Mouse (Mus musculus) neural tube, embryonic 14.5 days (tissue): ENCODE measurements at regions not wholly inside any gene's neighbourhood (a gene's known extent, or its start where the extent isn't known, plus 50 kb on each side); places are given as distances from the start of the nearest gene placed in this dataset.
A peak's percentile ranks its signal among the peaks of the same experiment; 100 is the strongest.

Experiments
- ATAC-seq: fragments of 200-750 bp; cut with Nextera tagmentation; 2 replicates; pipeline ENCODE4 v1.8.0; 2017; ENCODE audit warnings: low read depth, mild to moderate bottlenecking, moderate TSS enrichment, moderate library complexity
- H3K27ac ChIP-seq: fragments of 300-500 bp; sonication (generic); 2 replicates; pipeline ENCODE4 v1.5.1; 2014; ENCODE audit warnings: low read depth, mild to moderate bottlenecking, control low read depth, low read length, moderate library complexity, mixed read lengths
- H3K27me3 ChIP-seq: fragments of 300-500 bp; sonication (generic); 2 replicates; pipeline ENCODE4 v1.6.1; 2014; ENCODE audit warnings: low read length; ENCODE audit not compliant: control insufficient read depth, insufficient read depth
- H3K36me3 ChIP-seq: fragments of 300-500 bp; sonication (generic); 2 replicates; pipeline ENCODE4 v1.6.1; 2014; ENCODE audit warnings: low read length, mixed read lengths; ENCODE audit not compliant: control insufficient read depth, insufficient read depth
- H3K4me1 ChIP-seq: fragments of 300-500 bp; sonication (generic); 2 replicates; pipeline ENCODE4 v1.6.1; 2014; ENCODE audit warnings: low read length; ENCODE audit not compliant: control insufficient read depth, insufficient read depth
- H3K4me2 ChIP-seq: fragments of 300-500 bp; sonication (generic); 2 replicates; pipeline ENCODE4 v1.6.1; 2014; ENCODE audit warnings: mild to moderate bottlenecking, low read depth, low read length, control low read depth
- H3K4me3 ChIP-seq: fragments of 300-500 bp; sonication (generic); 2 replicates; pipeline ENCODE4 v1.5.1; 2014; ENCODE audit warnings: low read depth, low read length, control low read depth, mixed read lengths
- H3K9ac ChIP-seq: fragments of 300-500 bp; sonication (generic); replicated peaks from 2 replicates; pipeline ENCODE4 v1.6.1; 2014; ENCODE audit warnings: low read depth, mild to moderate bottlenecking, control low read depth, low read length, mixed read lengths
- H3K9me3 ChIP-seq: fragments of 300-500 bp; sonication (generic); 2 replicates; pipeline ENCODE4 v1.6.1; 2016; ENCODE audit warnings: low read length; ENCODE audit not compliant: control insufficient read depth
- WGBS: fragments of 180-500 bp; shearing (Covaris S2); extraction: QIAGEN DNeasy Blood & Tissue Kit; methylation state at CpG from one replicate; pipeline ENCODE4 v1.1.7; 2014; 5-methylcytosine and 5-hydroxymethylcytosine counted together

- Histone ChIP-seq H3K36me3 (no peaks in the 10 kb centered on the region), H3K4me1 (no peaks in the 10 kb centered on the region), H3K4me3 (no peak overlapping the region), H3K27me3 (no peaks in the 10 kb centered on the region), H3K9me3 (no peaks in the 10 kb centered on the region), H3K4me2 (no peak overlapping the region), H3K27ac (no peak overlapping the region), H3K9ac (no peak overlapping the region)
- WGBS = 71% methylated on average over 11 of the region's 11 CpGs
- no peak for ATAC-seq
Measured at GRCm38 (mm10) chr2:167878255-167878865, 53.5 kb upstream of the Ptpn1 start.

- H3K4me2 ChIP-seq = no peak overlapping the region
- H3K36me3 ChIP-seq = no peaks in the 10 kb centered on the region
- no peak overlapping the region for H3K9ac ChIP-seq
- H3K4me1 ChIP-seq = no peaks in the 10 kb centered on the region
- 60% methylated on average over 10 of the region's 11 CpGs for WGBS
- H3K27me3 ChIP-seq = no peaks in the 10 kb centered on the region
- H3K9me3 ChIP-seq = no peaks in the 10 kb centered on the region
- H3K27ac ChIP-seq = no peak overlapping the region
- H3K4me3 ChIP-seq = no peak overlapping the region
- ATAC-seq = no peak
Measured at GRCm38 (mm10) chr2:167877254-167877870, 54.5 kb upstream of the Ptpn1 start.

- ATAC-seq = no peak
- H3K4me3 ChIP-seq = no peak overlapping the region
- H3K27ac ChIP-seq = no peak overlapping the region
- H3K4me2 ChIP-seq = no peak overlapping the region
- no peaks in the 10 kb centered on the region for H3K36me3 ChIP-seq
- no peaks in the 10 kb centered on the region for H3K27me3 ChIP-seq
- no peaks in the 10 kb centered on the region for H3K4me1 ChIP-seq
- no peak overlapping the region for H3K9ac ChIP-seq
- H3K9me3 ChIP-seq = no peaks in the 10 kb centered on the region
- WGBS = 95% methylated on average over 4 of the region's 4 CpGs
Measured at GRCm38 (mm10) chr2:167872507-167872906, 59.4 kb upstream of the Ptpn1 start.

GRCm38 (mm10) chr2:167870153-167870552 is 61.7 kb upstream of the Ptpn1 start:
- no peak for ATAC-seq
- no peaks in the 10 kb centered on the region for H3K36me3 ChIP-seq
- H3K9ac ChIP-seq = no peak overlapping the region
- no peaks in the 10 kb centered on the region for H3K9me3 ChIP-seq
- 91% methylated on average over 6 of the region's 6 CpGs for WGBS
- H3K4me1 ChIP-seq = no peaks in the 10 kb centered on the region
- H3K4me2 ChIP-seq = no peak overlapping the region
- no peak overlapping the region for H3K4me3 ChIP-seq
- no peaks in the 10 kb centered on the region for H3K27me3 ChIP-seq
- H3K27ac ChIP-seq = no peak overlapping the region

GRCm38 (mm10) chr2:167866751-167867150 is 65.1 kb upstream of the Ptpn1 start:
- peak; percentile 44; the same call in 1 of the 2 replicates for ATAC-seq
- Histone ChIP-seq H3K36me3 (no peaks in the 10 kb centered on the region), H3K27me3 (no peaks in the 10 kb centered on the region), H3K4me2 (no peak overlapping the region), H3K9ac (no peak overlapping the region), H3K27ac (no peak overlapping the region), H3K4me3 (no peak overlapping the region), H3K4me1 (no peaks in the 10 kb centered on the region), H3K9me3 (no peaks in the 10 kb centered on the region)
- WGBS = 54% methylated on average over 10 of the region's 10 CpGs

- Histone ChIP-seq H3K4me3 (no peak overlapping the region), H3K4me2 (no peak overlapping the region), H3K9me3 (no peaks in the 10 kb centered on the region), H3K4me1 (0 out of 2 replicates have a peak, but pooled peaks cover under 1% of the 10 kb centered on the region), H3K36me3 (no peaks in the 10 kb centered on the region), H3K9ac (no peak overlapping the region), H3K27ac (no peak overlapping the region), H3K27me3 (no peaks in the 10 kb centered on the region)
- WGBS = 85% methylated on average over 3 of the region's 3 CpGs
- no peak for ATAC-seq
Measured at GRCm38 (mm10) chr2:167865525-167865924, 66.3 kb upstream of the Ptpn1 start.

- ATAC-seq = no peak
Measured at GRCm38 (mm10) chr2:167864672-167865071, 67.2 kb upstream of the Ptpn1 start.

GRCm38 (mm10) chr2:167864228-167864627 is 67.6 kb upstream of the Ptpn1 start:
- WGBS = 37% methylated on average over 8 of the region's 8 CpGs
- Histone ChIP-seq H3K27me3 (no peaks in the 10 kb centered on the region), H3K9ac (no peak overlapping the region), H3K4me2 (no peak overlapping the region), H3K36me3 (no peaks in the 10 kb centered on the region), H3K27ac (no peak overlapping the region), H3K9me3 (no peaks in the 10 kb centered on the region), H3K4me3 (no peak overlapping the region), H3K4me1 (0 out of 2 replicates have a peak, but pooled peaks cover 2% of the 10 kb centered on the region)
- no peak for ATAC-seq

More at GRCm38 (mm10) chr2:167864672-167865071, 67.2 kb upstream of the Ptpn1 start:
- 68% methylated on average over 7 of the region's 7 CpGs for WGBS
- no peaks in the 10 kb centered on the region for H3K9me3 ChIP-seq
- no peak overlapping the region for H3K27ac ChIP-seq
- no peaks in the 10 kb centered on the region for H3K36me3 ChIP-seq
- H3K4me1 ChIP-seq = 0 out of 2 replicates have a peak, but pooled peaks cover 2% of the 10 kb centered on the region
- H3K9ac ChIP-seq = no peak overlapping the region
- no peak overlapping the region for H3K4me2 ChIP-seq
- H3K4me3 ChIP-seq = no peak overlapping the region
- no peaks in the 10 kb centered on the region for H3K27me3 ChIP-seq

- Histone ChIP-seq H3K4me1 (0 out of 2 replicates have a peak, but pooled peaks cover 2% of the 10 kb centered on the region), H3K9ac (no peak overlapping the region), H3K27me3 (no peaks in the 10 kb centered on the region), H3K4me2 (no peak overlapping the region), H3K36me3 (no peaks in the 10 kb centered on the region), H3K9me3 (no peaks in the 10 kb centered on the region), H3K27ac (no peak overlapping the region), H3K4me3 (no peak overlapping the region)
- WGBS = 67% methylated on average over 6 of the region's 6 CpGs
- no peak for ATAC-seq
Measured at GRCm38 (mm10) chr2:167863616-167864015, 68.2 kb upstream of the Ptpn1 start.
